Mouse (Mus musculus) stomach, embryonic 14.5 days (tissue): ENCODE measurements around the gene Entpd7. TPM values are rescaled to one million over a fixed set of nuclear protein-coding genes. Genes with fewer than 3 reads are reported as not detected.
A peak's percentile ranks its signal among the peaks of the same experiment; 100 is the strongest.

Experiments used
- ATAC-seq: fragments of 200-750 bp; cut with Nextera tagmentation; 2 replicates; pipeline ENCODE4 v1.8.0; 2017; ENCODE audit warnings: low read depth, moderate TSS enrichment; ENCODE audit not compliant: insufficient number of reproducible peaks, insufficient read depth, low FRiP score
- H3K27ac ChIP-seq: fragments of 300-500 bp; sonication (generic); 2 replicates; pipeline ENCODE4 v1.5.1; 2014; ENCODE audit warnings: mild to moderate bottlenecking, low read length, moderate library complexity, mixed read lengths
- H3K27me3 ChIP-seq: fragments of 300-500 bp; sonication (generic); 2 replicates; pipeline ENCODE4 v1.6.1; 2014; ENCODE audit warnings: low read length, control low read depth, mixed read lengths; ENCODE audit not compliant: control insufficient read depth, insufficient read depth
- H3K36me3 ChIP-seq: fragments of 300-500 bp; sonication (generic); 2 replicates; pipeline ENCODE4 v1.6.1; 2014; ENCODE audit warnings: mild to moderate bottlenecking, control low read depth, low read length, moderate library complexity, mixed read lengths; ENCODE audit not compliant: control insufficient read depth, insufficient read depth
- H3K4me1 ChIP-seq: fragments of 300-500 bp; sonication (generic); 2 replicates; pipeline ENCODE4 v1.6.1; 2014; ENCODE audit warnings: low read length, control low read depth, mixed read lengths; ENCODE audit not compliant: control insufficient read depth, insufficient read depth
- H3K4me2 ChIP-seq: fragments of 300-500 bp; sonication (generic); replicated peaks from 2 replicates; pipeline ENCODE4 v1.6.1; 2014; ENCODE audit warnings: low read depth, low read length, control low read depth
- H3K4me3 ChIP-seq: fragments of 300-500 bp; sonication (generic); 2 replicates; pipeline ENCODE4 v1.5.1; 2014; ENCODE audit warnings: low read depth, low read length, control low read depth
- H3K9ac ChIP-seq: fragments of 300-500 bp; sonication (generic); replicated peaks from 2 replicates; pipeline ENCODE4 v1.6.1; 2014; ENCODE audit warnings: low read depth, mild to moderate bottlenecking, control low read depth, low read length, moderate library complexity, mixed read lengths
- H3K9me3 ChIP-seq: fragments of 300-500 bp; sonication (generic); 2 replicates; pipeline ENCODE4 v1.6.1; 2016; ENCODE audit warnings: low read depth, low read length, control low read depth; ENCODE audit not compliant: control insufficient read depth
- WGBS: fragments of 180-500 bp; shearing (Covaris S2); extraction: QIAGEN DNeasy Blood & Tissue Kit; methylation state at CpG from one replicate; pipeline ENCODE4 v1.1.7; 2014; 5-methylcytosine and 5-hydroxymethylcytosine counted together
- polyA plus RNA-seq: library from polyadenylated mRNA; unstranded; fragments of >200 nt; fragmentation: Nextera tagmentation; extraction: Ambion mirVana; gene quantifications from 2 replicates; pipeline ENCODE4 v1.2.1, GENCODE M21; 2014

Gene Entpd7
- polyA plus RNA-seq, 1 experiment from 2014 or later: 15.7 TPM

DNA sequence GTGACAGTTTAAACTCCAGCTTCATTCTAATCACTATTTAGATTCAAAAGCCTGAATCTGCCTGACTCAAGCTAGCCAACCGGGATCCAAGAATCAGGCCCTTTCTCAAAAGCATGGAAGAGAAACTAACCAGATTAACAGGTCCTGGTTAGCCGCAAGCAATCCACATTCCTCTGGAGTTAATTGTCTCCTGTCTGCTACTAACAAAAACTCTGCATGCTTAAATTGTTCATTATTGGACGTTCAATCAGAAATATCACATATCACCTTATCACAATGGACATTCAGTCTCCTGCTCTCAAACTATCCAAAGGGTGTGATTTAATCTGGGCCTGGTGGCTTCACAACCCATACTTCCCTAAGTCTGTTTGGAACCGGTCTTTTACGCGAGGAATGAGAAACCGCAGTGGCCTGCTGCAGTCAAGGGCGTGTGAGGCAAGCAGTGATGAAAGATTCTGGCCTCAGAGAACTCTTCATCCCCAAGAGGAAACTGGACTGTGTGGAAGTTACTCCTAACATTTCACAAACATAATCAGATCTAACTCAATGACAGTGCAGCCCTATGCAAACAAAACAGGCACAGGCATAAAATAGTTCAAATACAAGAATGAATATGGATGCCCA, 20.2 kb upstream of the Entpd7 start:
- no peaks in the 10 kb centered on the region for H3K27me3 ChIP-seq
- no peak overlapping the region for H3K9ac ChIP-seq
- H3K36me3 ChIP-seq: peaks cover 4% of the 10 kb centered on the region
- peaks cover 8% of the 10 kb centered on the region; the same call in 1 of the 2 replicates for H3K4me1 ChIP-seq
- no peak for ATAC-seq
- H3K4me3 ChIP-seq: no peak overlapping the region
- H3K9me3 ChIP-seq: no peaks in the 10 kb centered on the region
- H3K27ac ChIP-seq: no peak overlapping the region
- WGBS: 77% methylated on average over 8 of the region's 8 CpGs
- no peak overlapping the region for H3K4me2 ChIP-seq

DNA sequence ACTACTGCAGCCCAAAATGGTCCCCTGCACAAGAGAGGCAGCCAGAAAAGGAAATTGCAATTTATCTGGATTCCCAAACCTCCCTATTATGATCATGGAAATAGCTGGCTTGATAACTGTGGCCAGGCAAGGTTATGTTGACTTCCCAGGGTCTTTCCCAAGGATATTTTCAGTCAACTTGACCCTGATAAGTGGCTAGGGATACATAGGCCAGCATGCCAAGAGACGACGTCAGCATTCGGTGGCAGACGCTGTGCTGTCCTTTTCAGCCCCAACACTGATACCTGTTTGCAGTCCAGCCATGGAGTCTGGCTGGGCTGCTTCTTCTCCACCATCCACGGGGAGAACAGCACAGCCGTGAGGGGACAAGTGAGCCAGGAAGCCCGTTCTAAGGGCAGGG, 18.4 kb upstream of the Entpd7 start:
- H3K27ac ChIP-seq: no peak overlapping the region
- 76% methylated on average over 7 of the region's 7 CpGs for WGBS

DNA sequence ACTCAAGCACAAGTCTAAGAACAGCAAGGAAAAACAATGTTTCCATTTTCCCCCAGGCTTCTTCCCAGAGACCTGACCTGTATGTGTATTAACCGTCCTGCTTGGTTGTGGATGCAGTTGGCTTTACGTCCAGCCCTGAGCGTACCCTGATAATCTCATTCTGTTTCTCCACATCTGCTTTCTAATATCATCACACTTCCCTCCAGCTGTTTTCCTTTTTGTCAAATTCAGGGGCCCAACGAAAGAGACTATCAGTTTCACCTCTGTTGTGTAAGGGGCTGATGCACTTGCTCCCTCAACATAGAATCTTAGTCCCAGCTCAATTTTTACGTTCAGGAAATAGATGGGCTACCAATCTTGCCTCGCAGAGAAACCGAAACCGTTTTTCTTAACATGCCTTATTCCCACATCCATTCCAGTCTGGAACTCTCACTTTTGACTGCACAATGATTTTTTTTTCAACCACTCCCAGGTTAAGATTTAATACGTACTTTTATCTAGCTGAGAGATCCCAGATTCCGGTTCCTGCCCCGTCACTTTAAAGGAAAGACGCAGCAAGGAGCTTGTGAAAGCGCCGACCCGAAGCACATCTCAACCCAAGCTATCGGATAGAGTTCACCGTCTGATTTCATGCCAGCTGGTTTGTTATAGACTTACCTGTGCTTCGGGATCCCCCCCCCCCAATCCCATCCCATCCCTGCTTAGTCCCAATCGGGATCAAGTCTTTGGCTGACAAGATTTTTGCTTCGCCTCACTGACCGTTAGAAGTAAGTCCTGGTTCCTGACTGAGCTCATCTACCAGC, 15.8 kb upstream of the Entpd7 start:
- H3K9me3 ChIP-seq: no peaks in the 10 kb centered on the region
- WGBS: 7% methylated on average over 21 of the region's 21 CpGs
- H3K27me3 ChIP-seq: no peaks in the 10 kb centered on the region
- H3K9ac ChIP-seq: peak overlapping the region; percentile 83
- peak overlapping the region; percentile 72; the same call in 1 of the 2 replicates for H3K27ac ChIP-seq
- peaks cover 18% of the 10 kb centered on the region for H3K4me1 ChIP-seq
- peak overlapping the region; percentile 88 for H3K4me2 ChIP-seq
- no peaks in the 10 kb centered on the region for H3K36me3 ChIP-seq
- ATAC-seq: no peak
- H3K4me3 ChIP-seq: peak overlapping the region; percentile 88

More for the DNA sequence above, 18.4 kb upstream of the Entpd7 start:
- H3K27me3 ChIP-seq: no peaks in the 10 kb centered on the region
- no peak overlapping the region for H3K4me2 ChIP-seq
- no peaks in the 10 kb centered on the region; the same call in 1 of the 2 replicates for H3K36me3 ChIP-seq
- H3K9ac ChIP-seq: no peak overlapping the region
- H3K4me1 ChIP-seq: peaks cover 9% of the 10 kb centered on the region; the same call in 1 of the 2 replicates
- no peak overlapping the region for H3K4me3 ChIP-seq
- no peaks in the 10 kb centered on the region for H3K9me3 ChIP-seq
- ATAC-seq: no peak

DNA sequence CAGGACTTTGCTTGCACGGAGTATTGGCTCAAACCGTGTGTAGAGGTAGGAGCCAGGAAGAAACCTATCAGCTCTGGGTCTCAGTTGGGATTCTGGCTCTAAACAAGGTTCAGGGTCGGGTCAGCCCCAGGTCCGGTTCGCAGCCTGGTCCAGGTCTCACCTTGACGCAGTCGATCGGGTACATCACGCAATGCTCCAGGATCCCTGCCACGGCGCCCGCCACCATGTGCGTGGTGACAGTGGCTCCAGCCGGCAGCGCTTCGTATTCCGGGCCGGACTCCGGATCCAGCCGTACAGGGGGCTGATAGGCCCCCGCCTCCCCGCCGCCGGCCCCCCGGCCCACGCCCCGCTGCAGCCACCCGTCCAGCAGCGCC, 15.2 kb upstream of the Entpd7 start:
- H3K9me3 ChIP-seq: no peaks in the 10 kb centered on the region
- H3K4me3 ChIP-seq: peak overlapping the region; percentile 88
- peak; percentile 4 for ATAC-seq
- H3K36me3 ChIP-seq: no peaks in the 10 kb centered on the region
- 2% methylated on average over 24 of the region's 29 CpGs for WGBS
- peak overlapping the region; percentile 72; the same call in 1 of the 2 replicates for H3K27ac ChIP-seq
- no peaks in the 10 kb centered on the region for H3K27me3 ChIP-seq
- peak overlapping the region; percentile 83 for H3K9ac ChIP-seq
- H3K4me2 ChIP-seq: peak overlapping the region; percentile 88
- H3K4me1 ChIP-seq: peaks cover 22% of the 10 kb centered on the region

DNA sequence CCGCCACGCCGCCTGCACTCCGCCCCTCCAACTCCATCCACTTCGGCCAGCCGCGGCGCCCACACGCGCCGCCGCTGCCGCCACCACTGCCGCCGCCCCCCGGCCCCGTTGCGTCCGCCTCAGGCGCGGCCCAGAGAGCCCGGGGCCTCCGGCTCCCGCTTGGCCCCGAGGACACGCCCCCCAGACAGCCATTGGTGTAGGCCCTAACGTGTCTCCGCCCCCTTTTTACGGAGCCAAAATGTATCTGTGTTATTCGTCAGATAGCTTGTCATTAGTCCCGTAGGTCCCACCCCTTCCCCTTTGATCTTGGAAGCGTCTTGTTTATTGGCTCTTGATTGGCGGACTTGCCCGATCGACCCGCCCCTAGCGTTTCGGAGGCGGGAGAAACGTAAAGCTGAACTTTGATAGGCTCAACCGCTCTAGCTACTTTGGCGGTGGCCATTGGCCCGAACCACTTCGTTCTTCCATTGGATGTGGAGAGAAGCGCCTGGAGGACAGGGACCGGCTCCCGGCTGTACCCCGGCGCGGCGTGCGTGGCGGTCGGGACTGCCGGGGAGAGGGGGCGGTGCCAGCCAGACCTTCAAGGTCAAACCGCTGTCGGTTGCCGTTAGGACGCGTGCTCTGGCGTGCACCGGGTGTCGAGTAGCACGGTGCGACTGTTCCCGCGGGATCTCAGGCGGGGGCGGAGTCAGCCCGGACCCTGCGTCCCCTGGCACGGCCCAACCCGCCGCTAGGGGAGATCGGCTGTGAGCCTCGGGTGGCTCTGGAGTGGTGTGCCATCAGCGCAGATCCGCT, 14.5 kb upstream of the Entpd7 start, which contains the start of gene Slc25a28:
Gene Slc25a28, minus strand, starts transcription at position 152 of the 795 bp plus-strand sequence.
- peak within 1 kb of the TSS; percentile 88 for H3K4me2 ChIP-seq
- peak; percentile 96 for ATAC-seq
- no peaks in the 10 kb centered on the region for H3K27me3 ChIP-seq
- peaks cover 25% of the 10 kb centered on the region for H3K4me1 ChIP-seq
- peak within 1 kb of the TSS; percentile 88 for H3K4me3 ChIP-seq
- under 1% methylated on average over 77 of the region's 79 CpGs for WGBS
- H3K27ac ChIP-seq: peak within 1 kb of the TSS; percentile 82
- no peaks in the 10 kb centered on the region for H3K36me3 ChIP-seq
- peak within 1 kb of the TSS; percentile 83 for H3K9ac ChIP-seq
- no peaks in the 10 kb centered on the region for H3K9me3 ChIP-seq

DNA sequence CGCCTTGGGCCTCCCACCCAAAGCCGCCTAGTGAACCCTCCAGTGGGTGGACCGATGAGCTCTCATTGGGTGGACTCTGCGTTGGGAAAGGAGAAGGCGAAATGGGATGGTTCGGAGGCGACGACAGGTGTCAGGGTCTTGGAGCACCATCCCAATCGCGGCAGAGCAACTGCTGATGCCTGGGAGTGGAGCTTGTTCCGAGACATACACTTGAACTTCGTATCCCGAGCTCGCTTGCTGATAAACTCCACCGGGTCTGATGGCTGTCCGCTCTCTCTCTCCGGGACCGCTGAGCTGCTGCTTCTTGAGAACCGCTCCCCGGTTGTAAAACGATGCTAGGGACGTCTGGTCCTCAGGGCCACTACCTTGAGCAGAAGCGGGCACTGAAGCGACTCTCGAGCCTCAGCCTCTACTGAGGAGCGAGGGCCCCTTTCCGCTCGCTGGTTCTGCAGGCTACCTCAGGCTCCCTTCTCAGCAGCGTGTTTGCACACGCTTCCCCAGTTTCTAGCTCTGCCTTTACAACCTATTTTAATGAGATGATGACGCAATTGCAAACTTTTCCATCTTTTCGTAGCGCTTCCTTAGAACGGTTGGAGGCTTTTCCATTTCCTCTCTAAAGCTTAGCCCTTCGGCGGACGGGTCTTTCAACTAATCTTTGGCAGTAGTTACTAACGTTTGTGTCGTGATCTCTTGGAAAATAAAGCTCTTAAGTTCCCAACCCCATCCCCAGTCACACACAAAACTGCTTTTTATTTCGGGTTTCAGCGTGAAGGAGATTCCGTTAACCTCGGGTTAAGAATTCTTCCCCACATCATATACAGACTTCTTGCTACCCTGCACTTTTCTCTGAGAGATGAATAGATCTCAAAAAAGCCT, 13.7 kb upstream of the Entpd7 start:
- Histone ChIP-seq H3K4me2 (peak overlapping the region; percentile 70), H3K4me3 (peak overlapping the region; percentile 88), H3K9me3 (no peaks in the 10 kb centered on the region), H3K4me1 (peaks cover 26% of the 10 kb centered on the region), H3K36me3 (no peaks in the 10 kb centered on the region), H3K9ac (peak overlapping the region; percentile 19), H3K27ac (peak overlapping the region; percentile 82), H3K27me3 (no peaks in the 10 kb centered on the region)
- peak; percentile 0; the same call in 1 of the 2 replicates for ATAC-seq
- WGBS: 2% methylated on average over 43 of the region's 43 CpGs

DNA sequence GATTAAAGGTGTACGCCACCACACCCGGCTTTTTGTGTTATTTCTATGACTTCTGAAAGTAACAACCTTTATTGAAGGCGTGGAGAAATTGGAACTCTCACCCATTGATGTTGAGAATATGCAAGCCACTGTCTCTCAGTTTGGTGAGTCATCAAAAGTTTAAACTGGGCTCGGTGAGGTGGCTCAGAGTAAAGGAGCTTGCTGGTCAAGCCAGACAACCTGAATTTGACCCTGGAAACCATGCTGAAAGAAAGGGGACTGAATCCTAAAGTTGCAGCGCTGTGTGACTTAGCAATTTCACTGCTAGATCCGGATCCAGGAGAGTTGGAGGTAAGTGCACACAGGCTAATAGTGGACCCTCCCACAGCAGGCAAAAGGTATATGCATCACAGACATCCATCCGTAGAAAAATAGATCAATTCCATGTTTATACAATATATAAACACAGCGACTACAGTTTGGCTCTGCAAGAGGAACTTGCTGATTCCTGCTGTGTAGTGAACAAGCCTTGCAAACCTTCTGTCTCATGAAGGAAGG, 10.9 kb upstream of the Entpd7 start:
- Histone ChIP-seq H3K4me3 (no peak overlapping the region), H3K27me3 (no peaks in the 10 kb centered on the region), H3K9me3 (no peaks in the 10 kb centered on the region), H3K9ac (no peak overlapping the region), H3K36me3 (no peaks in the 10 kb centered on the region), H3K27ac (peak overlapping the region; percentile 48; the same call in 1 of the 2 replicates), H3K4me1 (peaks cover 19% of the 10 kb centered on the region), H3K4me2 (no peak overlapping the region)
- WGBS: 54% methylated on average over 8 of the region's 8 CpGs
- ATAC-seq: no peak
